Mouse (Mus musculus): Measurements from ENCODE around the gene Cd47. TPM values are rescaled to one million over a fixed set of nuclear protein-coding genes. Genes with fewer than 3 reads are reported as not detected.
A peak's percentile ranks its signal among the peaks of the same experiment; 100 is the strongest.

Gene Cd47
- polyA plus RNA-seq, 1 experiment from 2014 or later, result 133 TPM

DNA sequence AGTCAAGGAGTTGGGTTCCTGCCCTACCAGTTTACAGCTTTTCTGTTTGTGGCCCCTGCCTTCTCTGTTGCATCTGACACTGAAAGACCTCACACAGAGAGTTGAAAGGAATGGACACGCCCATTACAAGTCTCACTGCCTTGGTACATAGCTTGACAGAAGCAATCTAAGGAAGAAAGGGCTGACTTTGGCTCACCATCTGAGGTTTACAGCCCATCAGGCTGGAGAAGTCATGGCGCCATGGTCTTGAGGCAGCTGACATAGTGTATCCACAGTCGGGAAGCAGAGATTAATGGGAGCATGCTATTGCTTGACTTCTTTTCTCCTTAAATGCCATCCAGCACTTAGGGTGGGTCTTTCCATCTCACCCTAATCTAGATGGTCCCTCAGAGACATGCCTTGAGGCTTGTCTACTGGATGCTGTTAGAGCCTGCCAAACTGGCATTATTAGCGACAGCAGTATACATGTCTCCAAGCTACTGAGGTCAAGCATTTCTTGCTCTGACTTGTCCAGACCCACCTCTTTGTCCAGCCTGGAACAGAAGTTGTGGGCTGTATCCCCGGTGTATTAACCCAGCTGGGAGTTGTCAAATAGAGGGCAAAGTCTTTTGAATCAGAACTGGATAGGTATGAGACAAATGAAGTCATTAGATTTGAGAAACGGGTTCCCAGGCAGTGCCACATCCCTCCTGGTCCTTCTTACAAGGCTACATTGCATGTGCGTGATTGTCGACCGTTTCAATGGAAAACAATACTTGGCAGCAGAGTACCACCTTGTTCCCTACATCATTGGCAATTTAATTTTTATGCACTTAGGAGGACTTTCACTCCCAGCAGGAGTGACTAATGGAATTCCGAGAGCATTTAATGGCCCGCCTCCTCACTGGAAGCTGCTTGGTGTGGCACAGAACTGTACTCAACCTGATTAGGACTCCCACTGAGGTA is 115.5 kb downstream of the Cd47 start:
- ATAC-seq (ENCODE audit: low FRiP score, low TSS enrichment) (no peak), DNase-seq (no peak)
- H3K4me1 ChIP-seq (ENCODE audit: control insufficient read depth, insufficient read depth, low read length), result no peaks in the 10 kb centered on the region
- H3K27ac ChIP-seq (replicated peaks; ENCODE audit: low read depth, low read length), result no peak overlapping the region
- 86% methylated on average over 11 of the region's 11 CpGs for WGBS
- H3K4me2 ChIP-seq (ENCODE audit: low read length), result no peak overlapping the region
- no peaks in the 10 kb centered on the region for H3K9me3 ChIP-seq (ENCODE audit: control insufficient read depth, low read length)
- no peaks in the 10 kb centered on the region for H3K27me3 ChIP-seq (ENCODE audit: control insufficient read depth, insufficient read depth, low read length)
- no peaks in the 10 kb centered on the region for H3K36me3 ChIP-seq (ENCODE audit: control insufficient read depth, insufficient read depth, low read length)
- H3K4me3 ChIP-seq (replicated peaks; ENCODE audit: low read depth, low read length), result no peak overlapping the region
- no peak overlapping the region for H3K9ac ChIP-seq (replicated peaks; ENCODE audit: low read length)

DNA sequence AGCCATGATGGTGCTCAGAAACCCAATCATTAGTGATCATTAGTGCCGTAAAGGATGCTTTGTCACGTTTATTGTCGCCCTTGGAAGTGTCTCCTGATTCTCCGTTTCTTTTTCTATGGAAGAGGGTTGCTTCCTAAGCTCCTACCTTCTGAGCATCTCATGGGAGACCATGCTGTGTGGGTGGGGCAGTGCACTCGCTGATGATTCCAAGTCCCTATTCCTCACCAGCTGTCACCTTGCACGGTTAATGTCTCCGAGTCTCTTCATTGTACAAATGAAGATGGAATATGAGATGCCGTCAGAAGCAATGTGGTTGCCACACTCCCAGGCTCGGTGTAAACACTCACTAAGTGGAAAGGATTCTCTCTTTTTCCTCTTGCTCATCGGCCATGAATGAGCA is 119.9 kb downstream of the Cd47 start:
- H3K9me3 ChIP-seq (ENCODE audit: control insufficient read depth, low read length), result no peaks in the 10 kb centered on the region
- no peak overlapping the region for H3K9ac ChIP-seq (replicated peaks; ENCODE audit: low read length)
- no peak overlapping the region for H3K27ac ChIP-seq (replicated peaks; ENCODE audit: low read depth, low read length)
- no peaks in the 10 kb centered on the region for H3K36me3 ChIP-seq (ENCODE audit: control insufficient read depth, insufficient read depth, low read length)
- DNase-seq (no peak), ATAC-seq (ENCODE audit: low FRiP score, low TSS enrichment) (no peak)
- H3K4me3 ChIP-seq (replicated peaks; ENCODE audit: low read depth, low read length), result no peak overlapping the region
- H3K27me3 ChIP-seq (ENCODE audit: control insufficient read depth, insufficient read depth, low read length), result no peaks in the 10 kb centered on the region
- WGBS, result 94% methylated on average over 10 of the region's 10 CpGs
- no peak overlapping the region for H3K4me2 ChIP-seq (ENCODE audit: low read length)
- H3K4me1 ChIP-seq (ENCODE audit: control insufficient read depth, insufficient read depth, low read length), result 0 out of 2 replicates have a peak, but pooled peaks cover 3% of the 10 kb centered on the region

DNA sequence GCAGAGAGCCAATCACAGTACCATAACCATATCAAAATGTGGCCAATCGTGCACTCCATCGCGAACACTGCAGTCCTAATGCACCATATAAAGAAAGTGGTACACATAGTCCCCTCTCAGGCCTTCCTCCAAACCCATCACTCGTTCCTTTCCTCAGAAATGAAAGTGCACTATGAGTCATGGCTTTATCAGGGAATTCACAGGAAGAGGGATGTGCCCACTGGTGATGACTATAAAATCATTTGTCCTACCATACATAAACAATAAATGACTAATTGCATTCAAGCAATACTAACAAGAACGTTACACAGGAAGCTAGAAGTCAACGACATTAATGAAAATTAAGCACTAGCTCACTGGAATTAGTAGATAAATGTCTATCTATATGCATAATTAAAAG is 121.3 kb downstream of the Cd47 start:
- no peak overlapping the region for H3K4me2 ChIP-seq (ENCODE audit: low read length)
- H3K9me3 ChIP-seq (ENCODE audit: control insufficient read depth, low read length), result no peaks in the 10 kb centered on the region
- no peak for ATAC-seq (ENCODE audit: low FRiP score, low TSS enrichment)
- H3K27me3 ChIP-seq (ENCODE audit: control insufficient read depth, insufficient read depth, low read length), result no peaks in the 10 kb centered on the region
- no peak overlapping the region for H3K9ac ChIP-seq (replicated peaks; ENCODE audit: low read length)
- 0 out of 2 replicates have a peak, but pooled peaks cover 3% of the 10 kb centered on the region for H3K4me1 ChIP-seq (ENCODE audit: control insufficient read depth, insufficient read depth, low read length)
- H3K27ac ChIP-seq (replicated peaks; ENCODE audit: low read depth, low read length), result no peak overlapping the region
- H3K4me3 ChIP-seq (replicated peaks; ENCODE audit: low read depth, low read length), result no peak overlapping the region
- 90% methylated on average over 6 of the region's 6 CpGs for WGBS
- no peaks in the 10 kb centered on the region for H3K36me3 ChIP-seq (ENCODE audit: control insufficient read depth, insufficient read depth, low read length)
- no peak for DNase-seq

DNA sequence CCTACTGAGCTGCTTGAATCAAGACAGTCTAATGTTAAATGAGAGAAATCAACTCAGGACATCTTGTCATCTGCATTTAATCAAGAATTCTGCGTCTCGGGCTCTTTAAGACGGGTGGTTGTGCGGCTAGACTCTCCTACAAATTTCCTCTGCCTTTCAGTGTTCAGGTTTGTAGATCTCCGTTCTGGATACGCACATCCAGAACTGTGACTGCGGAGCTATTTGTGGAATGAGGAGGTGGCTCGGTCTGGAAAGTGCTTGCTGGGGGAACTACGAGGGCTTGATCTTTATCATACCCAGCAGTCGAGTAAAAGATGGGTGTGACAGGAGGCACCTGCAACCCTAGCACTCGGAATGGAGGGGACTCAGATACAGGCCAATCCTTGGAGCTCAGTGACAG is 121.8 kb downstream of the Cd47 start:
- H3K9me3 ChIP-seq (ENCODE audit: control insufficient read depth, low read length), result no peaks in the 10 kb centered on the region
- no peak overlapping the region for H3K27ac ChIP-seq (replicated peaks; ENCODE audit: low read depth, low read length)
- ATAC-seq (ENCODE audit: low FRiP score, low TSS enrichment) (no peak), DNase-seq (no peak)
- H3K4me3 ChIP-seq (replicated peaks; ENCODE audit: low read depth, low read length), result no peak overlapping the region
- H3K9ac ChIP-seq (replicated peaks; ENCODE audit: low read length), result no peak overlapping the region
- 0 out of 2 replicates have a peak, but pooled peaks cover 3% of the 10 kb centered on the region for H3K4me1 ChIP-seq (ENCODE audit: control insufficient read depth, insufficient read depth, low read length)
- H3K27me3 ChIP-seq (ENCODE audit: control insufficient read depth, insufficient read depth, low read length), result no peaks in the 10 kb centered on the region
- H3K36me3 ChIP-seq (ENCODE audit: control insufficient read depth, insufficient read depth, low read length), result no peaks in the 10 kb centered on the region
- 88% methylated on average over 11 of the region's 11 CpGs for WGBS
- no peak overlapping the region for H3K4me2 ChIP-seq (ENCODE audit: low read length)

DNA sequence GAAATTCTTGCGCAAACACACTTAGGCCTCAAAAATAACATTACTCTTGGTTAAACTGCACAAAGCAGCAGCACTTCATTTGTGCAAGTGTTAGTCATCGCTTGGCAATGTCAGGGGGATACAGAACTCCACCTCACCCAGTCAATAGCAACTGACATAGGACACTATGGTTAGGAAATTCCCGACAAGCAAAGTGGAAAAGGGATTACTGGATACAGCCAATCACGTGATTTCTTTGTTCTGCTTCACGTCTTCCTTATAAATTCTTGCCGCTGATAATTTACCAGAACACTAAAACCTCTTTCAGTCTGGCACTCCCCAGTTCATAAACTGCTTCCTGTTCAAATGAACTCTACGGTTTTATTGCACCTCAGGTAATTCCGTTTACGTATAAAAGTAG is 123.4 kb downstream of the Cd47 start:
- no peaks in the 10 kb centered on the region for H3K9me3 ChIP-seq (ENCODE audit: control insufficient read depth, low read length)
- WGBS, result 57% methylated on average over 9 of the region's 9 CpGs
- ATAC-seq (ENCODE audit: low FRiP score, low TSS enrichment), result no peak

DNA sequence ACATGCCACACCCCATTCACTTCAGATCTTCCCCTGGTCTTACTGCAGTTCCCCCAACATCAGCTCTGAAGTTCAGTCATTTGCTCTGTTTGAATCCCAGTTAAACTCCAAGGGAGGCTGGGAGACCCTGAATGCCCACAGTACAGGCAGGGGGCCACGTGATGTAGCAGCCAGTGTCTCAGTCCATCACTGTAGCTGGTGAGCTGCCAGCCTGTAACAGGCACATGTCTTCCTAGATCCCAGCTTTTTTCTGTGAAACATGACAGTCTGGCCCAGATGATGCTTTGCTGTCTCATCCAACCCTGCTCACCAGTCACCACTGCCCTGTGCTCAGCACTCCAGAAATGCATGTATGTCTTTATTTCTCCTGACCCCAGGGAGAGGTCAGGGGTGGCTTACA is 124.6 kb downstream of the Cd47 start:
- Histone ChIP-seq H3K4me2 (ENCODE audit: low read length) (no peak overlapping the region), H3K4me3 (replicated peaks; ENCODE audit: low read depth, low read length) (no peak overlapping the region), H3K9me3 (ENCODE audit: control insufficient read depth, low read length) (no peaks in the 10 kb centered on the region), H3K4me1 (ENCODE audit: control insufficient read depth, insufficient read depth, low read length) (0 out of 2 replicates have a peak, but pooled peaks cover 3% of the 10 kb centered on the region), H3K36me3 (ENCODE audit: control insufficient read depth, insufficient read depth, low read length) (no peaks in the 10 kb centered on the region), H3K27ac (replicated peaks; ENCODE audit: low read depth, low read length) (no peak overlapping the region), H3K9ac (replicated peaks; ENCODE audit: low read length) (no peak overlapping the region), H3K27me3 (ENCODE audit: control insufficient read depth, insufficient read depth, low read length) (no peaks in the 10 kb centered on the region)
- no peak for DNase-seq
- WGBS, result 68% methylated on average over 1 of the region's 1 CpGs
- no peak for ATAC-seq (ENCODE audit: low FRiP score, low TSS enrichment)

More for the DNA sequence above, 123.4 kb downstream of the Cd47 start:
- Histone ChIP-seq H3K27me3 (ENCODE audit: control insufficient read depth, insufficient read depth, low read length) (no peaks in the 10 kb centered on the region), H3K4me3 (replicated peaks; ENCODE audit: low read depth, low read length) (no peak overlapping the region), H3K4me1 (ENCODE audit: control insufficient read depth, insufficient read depth, low read length) (0 out of 2 replicates have a peak, but pooled peaks cover 3% of the 10 kb centered on the region), H3K9ac (replicated peaks; ENCODE audit: low read length) (no peak overlapping the region), H3K4me2 (ENCODE audit: low read length) (no peak overlapping the region), H3K36me3 (ENCODE audit: control insufficient read depth, insufficient read depth, low read length) (no peaks in the 10 kb centered on the region), H3K27ac (replicated peaks; ENCODE audit: low read depth, low read length) (no peak overlapping the region)
- peak; percentile 35 for DNase-seq

DNA sequence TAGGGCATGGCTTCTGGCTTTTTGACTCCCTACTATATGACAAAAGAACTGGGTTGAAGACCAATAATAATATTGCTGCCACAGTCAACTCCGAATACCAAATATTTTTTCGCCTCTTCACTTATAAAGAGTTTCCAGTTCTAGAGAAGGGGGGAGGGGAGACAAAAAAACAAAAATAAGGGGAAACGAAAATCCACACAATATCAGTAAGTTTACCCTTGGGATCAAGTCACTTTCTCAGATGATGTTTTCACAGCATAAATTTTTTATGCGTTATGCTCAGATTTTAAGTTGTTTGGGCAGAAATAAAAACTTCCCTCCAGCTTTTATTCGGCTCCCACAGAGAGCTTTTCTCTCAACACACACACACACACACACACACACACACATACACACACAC is 132.9 kb downstream of the Cd47 start:
- Histone ChIP-seq H3K27ac (replicated peaks; ENCODE audit: low read depth, low read length) (no peak overlapping the region), H3K9me3 (ENCODE audit: control insufficient read depth, low read length) (no peaks in the 10 kb centered on the region)
- 89% methylated on average over 5 of the region's 5 CpGs for WGBS

DNA sequence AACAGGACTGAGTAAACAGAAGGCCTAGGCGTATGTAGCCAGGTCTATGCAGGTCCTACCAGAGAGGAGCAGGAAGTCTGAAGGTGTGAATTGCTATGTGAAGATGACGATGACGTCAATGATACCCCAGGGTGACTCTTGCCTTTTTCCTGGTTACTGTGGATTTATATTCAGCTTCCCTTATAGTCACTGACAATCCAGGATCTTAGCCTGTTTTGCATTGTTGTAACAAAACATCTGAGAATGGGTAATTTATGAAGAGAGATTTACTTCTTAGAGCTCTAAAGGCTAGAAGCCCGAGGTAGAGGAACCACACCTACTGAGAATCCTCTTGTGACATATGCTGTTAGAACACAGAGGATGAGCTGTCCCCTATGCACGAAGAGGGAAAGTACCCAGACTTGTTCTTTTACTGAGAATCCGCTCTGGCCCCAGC is 135.7 kb downstream of the Cd47 start:
- ATAC-seq (ENCODE audit: low FRiP score, low TSS enrichment), result no peak
- 87% methylated on average over 6 of the region's 6 CpGs for WGBS

More for the DNA sequence above, 132.9 kb downstream of the Cd47 start:
- ATAC-seq (ENCODE audit: low FRiP score, low TSS enrichment) (no peak), DNase-seq (no peak)
- H3K9ac ChIP-seq (replicated peaks; ENCODE audit: low read length), result no peak overlapping the region
- no peak overlapping the region for H3K4me3 ChIP-seq (replicated peaks; ENCODE audit: low read depth, low read length)
- H3K27me3 ChIP-seq (ENCODE audit: control insufficient read depth, insufficient read depth, low read length), result no peaks in the 10 kb centered on the region
- no peak overlapping the region for H3K4me2 ChIP-seq (ENCODE audit: low read length)
- no peaks in the 10 kb centered on the region for H3K36me3 ChIP-seq (ENCODE audit: control insufficient read depth, insufficient read depth, low read length)
- 0 out of 2 replicates have a peak, but pooled peaks cover 12% of the 10 kb centered on the region for H3K4me1 ChIP-seq (ENCODE audit: control insufficient read depth, insufficient read depth, low read length)

More for the DNA sequence above, 135.7 kb downstream of the Cd47 start:
- Histone ChIP-seq H3K9me3 (ENCODE audit: control insufficient read depth, low read length) (no peaks in the 10 kb centered on the region), H3K4me1 (ENCODE audit: control insufficient read depth, insufficient read depth, low read length) (0 out of 2 replicates have a peak, but pooled peaks cover 12% of the 10 kb centered on the region), H3K27me3 (ENCODE audit: control insufficient read depth, insufficient read depth, low read length) (no peaks in the 10 kb centered on the region), H3K4me3 (replicated peaks; ENCODE audit: low read depth, low read length) (no peak overlapping the region), H3K4me2 (ENCODE audit: low read length) (no peak overlapping the region), H3K27ac (replicated peaks; ENCODE audit: low read depth, low read length) (no peak overlapping the region), H3K36me3 (ENCODE audit: control insufficient read depth, insufficient read depth, low read length) (no peaks in the 10 kb centered on the region), H3K9ac (replicated peaks; ENCODE audit: low read length) (no peak overlapping the region)
- no peak for DNase-seq

Data from midbrain, embryonic 14.5 days (tissue).